Mouse (Mus musculus) testis, adult 2 months (tissue): Measurements from ENCODE around the gene Wfdc3. TPM values are rescaled to one million over a fixed set of nuclear protein-coding genes. Genes with fewer than 3 reads are reported as not detected.
"Not testable (repeated sequence)": the region's sequence is repeated elsewhere in the genome, so short reads cannot be mapped to it uniquely, and the experiment has no call there.

Experiments
- H3K27ac ChIP-seq: fragments of 200-500 bp; 2 replicates; pipeline ENCODE4 v1.5.1; 2012; ENCODE audit warnings: low read depth, low read length; ENCODE audit not compliant: control insufficient read depth, insufficient read depth
- H3K27me3 ChIP-seq: fragments of 200-500 bp; 2 replicates; pipeline ENCODE4 v1.6.1; 2012; ENCODE audit warnings: mild to moderate bottlenecking, low read length, moderate library complexity; ENCODE audit not compliant: control insufficient read depth, insufficient read depth
- H3K36me3 ChIP-seq: fragments of 200-500 bp; 2 replicates; pipeline ENCODE4 v1.6.1; 2012; ENCODE audit warnings: mild to moderate bottlenecking, low read length; ENCODE audit not compliant: control insufficient read depth, insufficient read depth
- H3K4me1 ChIP-seq: fragments of 200-500 bp; 2 replicates; pipeline ENCODE4 v1.6.1; 2012; ENCODE audit warnings: low read length; ENCODE audit not compliant: control insufficient read depth, insufficient read depth
- H3K4me3 ChIP-seq: fragments of 200-500 bp; 2 replicates; pipeline ENCODE4 v1.5.1; 2012; ENCODE audit warnings: low read depth, mild to moderate bottlenecking, low read length, moderate library complexity, mixed read lengths; ENCODE audit not compliant: control insufficient read depth
- CTCF ChIP-seq: fragments of 200-500 bp; IDR thresholded peaks from 2 replicates; pipeline ENCODE4 v1.5.1; 2012; ENCODE audit warnings: low read depth, mild to moderate bottlenecking, inconsistent platforms, low read length, moderate library complexity; ENCODE audit not compliant: control insufficient read depth, insufficient read depth, insufficient replicate concordance
- POLR2A ChIP-seq: fragments of 200-500 bp; IDR thresholded peaks from 2 replicates; pipeline ENCODE4 v1.6.1; 2012; ENCODE audit warnings: low read depth, mild to moderate bottlenecking, inconsistent platforms, low read length, moderate library complexity; ENCODE audit not compliant: control insufficient read depth
- polyA plus RNA-seq: library from polyadenylated mRNA; depleted of rRNA; stranded (reverse); fragments of >200 nt; gene quantifications from 2 replicates; pipeline ENCODE4 v1.2.3, GENCODE M21; 2012

The Wfdc3 gene
- polyA plus RNA-seq, 1 experiment, result 120 TPM

DNA sequence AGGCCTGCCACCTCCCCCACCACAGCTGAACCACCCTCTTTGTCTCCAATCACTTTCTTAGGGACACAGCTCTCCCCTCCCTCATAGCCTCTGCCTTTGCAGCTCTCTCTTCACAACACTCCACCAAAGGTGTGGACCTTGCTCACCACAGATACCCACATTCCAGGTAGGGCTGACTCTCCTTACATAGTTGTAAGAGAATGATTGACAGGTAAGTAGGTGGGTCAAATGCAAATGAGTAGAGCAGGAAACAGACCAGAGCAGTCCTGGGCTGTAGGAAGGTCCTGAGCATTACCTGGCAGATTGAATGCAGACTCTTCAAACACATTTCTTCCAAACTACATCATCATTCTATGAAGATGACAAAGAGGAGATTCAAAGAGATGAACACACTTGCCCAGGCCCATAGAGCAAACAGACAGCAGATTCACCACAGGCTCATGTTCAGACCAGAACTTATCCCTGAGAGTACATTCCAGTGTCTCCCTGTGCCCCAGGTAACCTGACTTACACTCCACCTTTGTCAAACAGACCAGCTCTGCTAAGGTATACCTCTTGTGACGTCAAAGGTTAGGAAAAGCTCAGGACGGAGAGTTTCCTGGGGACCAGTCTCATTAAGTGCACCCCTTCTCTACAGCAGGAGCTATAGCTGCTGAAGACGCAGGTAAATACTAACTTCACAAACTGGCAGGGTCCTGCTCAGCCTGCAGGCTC is 8.2 kb downstream of the Wfdc3 start:
- Histone ChIP-seq H3K4me1 (no peaks in the 10 kb centered on the region), H3K4me3 (no peak overlapping the region), H3K36me3 (no peaks in the 10 kb centered on the region; the same call in 1 of the 2 replicates), H3K27me3 (no peaks in the 10 kb centered on the region), H3K27ac (no peak overlapping the region)
- TF ChIP-seq POLR2A, result no peak
- no peak for TF ChIP-seq CTCF

DNA sequence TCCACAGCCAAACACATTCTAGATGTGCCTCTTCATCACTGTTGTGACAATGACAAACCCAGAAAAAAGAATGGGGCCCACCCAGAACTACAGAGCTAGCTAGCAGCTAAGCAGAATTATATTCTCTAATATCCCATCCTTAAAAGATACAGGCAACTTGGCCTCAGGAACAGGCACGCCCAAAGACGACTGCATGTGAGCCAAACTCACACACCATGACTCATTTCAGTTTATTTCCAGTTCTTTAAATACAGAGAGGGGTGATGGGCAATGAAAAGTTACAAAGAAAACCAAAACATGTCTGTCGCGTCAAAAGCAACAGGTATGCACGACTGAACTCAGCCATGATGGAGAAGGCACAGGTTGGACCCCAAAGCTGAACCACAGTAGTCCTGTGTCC is 10.3 kb downstream of the Wfdc3 start:
- H3K4me3 ChIP-seq, result no peak overlapping the region
- no peak overlapping the region for H3K27ac ChIP-seq
- H3K27me3 ChIP-seq, result no peaks in the 10 kb centered on the region
- TF ChIP-seq POLR2A, result no peak
- TF ChIP-seq CTCF, result no peak
- no peaks in the 10 kb centered on the region for H3K4me1 ChIP-seq
- H3K36me3 ChIP-seq, result no peaks in the 10 kb centered on the region; the same call in 1 of the 2 replicates

DNA sequence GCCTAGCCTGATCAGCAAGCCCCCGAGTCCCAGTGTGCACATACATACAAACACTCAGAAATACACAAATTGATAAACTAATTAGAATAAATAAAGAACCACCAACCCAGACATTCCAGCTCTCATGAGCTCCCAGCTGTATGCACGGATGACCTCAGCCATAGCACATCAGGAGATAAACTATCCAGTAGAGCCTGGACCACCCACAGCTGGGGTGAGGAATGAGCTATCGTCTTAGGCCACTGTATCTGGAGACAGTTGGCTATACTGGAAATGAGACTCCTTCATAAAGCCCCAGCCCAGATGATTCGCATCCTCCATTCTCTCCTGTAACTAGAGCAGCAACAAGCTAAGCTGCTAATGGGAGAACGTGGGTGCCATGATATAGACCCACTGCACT is 10.9 kb downstream of the Wfdc3 start:
- TF ChIP-seq POLR2A, result no peak
- no peak for TF ChIP-seq CTCF
- no peaks in the 10 kb centered on the region for H3K27me3 ChIP-seq
- no peaks in the 10 kb centered on the region; the same call in 1 of the 2 replicates for H3K36me3 ChIP-seq
- no peak overlapping the region for H3K27ac ChIP-seq
- H3K4me1 ChIP-seq, result no peaks in the 10 kb centered on the region
- H3K4me3 ChIP-seq, result no peak overlapping the region

GRCm38 (mm10) chr2:164733259-164733658 is 12.5 kb downstream of the Wfdc3 start:
- Histone ChIP-seq H3K27ac (no peak overlapping the region), H3K36me3 (no peaks in the 10 kb centered on the region; the same call in 1 of the 2 replicates), H3K27me3 (no peaks in the 10 kb centered on the region), H3K4me3 (no peak overlapping the region), H3K4me1 (no peaks in the 10 kb centered on the region)
- no peak for TF ChIP-seq CTCF

GRCm38 (mm10) chr2:164731719-164732118 is 14.0 kb downstream of the Wfdc3 start:
- Histone ChIP-seq H3K36me3 (no peaks in the 10 kb centered on the region; the same call in 1 of the 2 replicates), H3K4me3 (no peak overlapping the region), H3K27ac (no peak overlapping the region), H3K27me3 (no peaks in the 10 kb centered on the region), H3K4me1 (no peaks in the 10 kb centered on the region)
- TF ChIP-seq POLR2A (no peak), CTCF (no peak)

GRCm38 (mm10) chr2:164725895-164726619 is 19.7 kb downstream of the Wfdc3 start:
- Histone ChIP-seq H3K4me1 (no peaks in the 10 kb centered on the region), H3K27me3 (no peaks in the 10 kb centered on the region), H3K36me3 (no peaks in the 10 kb centered on the region), H3K4me3 (no peak overlapping the region), H3K27ac (no peak overlapping the region)
- no peak for TF ChIP-seq POLR2A
- TF ChIP-seq CTCF, result peak; percentile 48; the same call in 1 of the 2 replicates

- Histone ChIP-seq H3K27ac (no peak overlapping the region), H3K27me3 (no peaks in the 10 kb centered on the region), H3K36me3 (no peaks in the 10 kb centered on the region), H3K4me3 (no peak overlapping the region), H3K4me1 (no peaks in the 10 kb centered on the region)
- TF ChIP-seq CTCF (no peak), POLR2A (no peak)
Observed at GRCm38 (mm10) chr2:164723276-164723675, 22.5 kb downstream of the Wfdc3 start.

DNA sequence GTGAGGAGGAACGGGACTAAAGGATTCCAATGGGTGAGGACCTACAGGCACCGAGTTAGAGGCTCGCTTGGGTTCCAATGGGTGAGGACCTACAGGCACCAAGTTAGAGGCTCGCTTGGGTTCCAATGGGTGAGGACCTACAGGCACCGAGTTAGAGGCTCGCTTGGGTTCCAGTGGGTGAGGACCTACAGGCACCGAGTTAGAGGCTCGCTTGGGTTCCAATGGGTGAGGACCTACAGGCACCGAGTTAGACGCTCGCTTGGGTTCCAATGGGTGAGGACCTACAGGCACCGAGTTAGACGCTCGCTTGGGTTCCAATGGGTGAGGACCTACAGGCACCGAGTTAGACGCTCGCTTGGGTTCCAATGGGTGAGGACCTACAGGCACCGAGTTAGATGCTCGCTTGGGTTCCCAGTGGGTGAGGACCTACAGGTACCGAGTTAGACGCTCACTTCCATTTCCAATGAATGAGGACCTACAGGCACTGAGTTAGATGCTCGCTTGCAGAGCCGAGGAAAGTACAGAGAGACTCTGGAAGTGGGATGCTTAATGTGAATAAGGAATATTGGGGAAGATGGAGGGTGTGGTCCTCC is 29.4 kb downstream of the Wfdc3 start:
- H3K4me1 ChIP-seq, H3K36me3 ChIP-seq, H3K27me3 ChIP-seq: not testable (repeated sequence)
- peak overlapping the region; percentile 62 for H3K4me3 ChIP-seq
- H3K27ac ChIP-seq, result peak overlapping the region; percentile 53; the same call in 1 of the 2 replicates
